Mouse (Mus musculus): Measurements from ENCODE around the gene Gsg1l. TPM values are rescaled to one million over a fixed set of nuclear protein-coding genes. Genes with fewer than 3 reads are reported as not detected.

The Gsg1l gene
- polyA plus RNA-seq, 1 experiment = 0.05 TPM

GRCm38 (mm10) chr7:125838078-125838742 is 244.0 kb downstream of the Gsg1l start:
- TF ChIP-seq CTCF (IDR thresholded peaks at IDR 0.05; ENCODE audit: extremely low read depth, insufficient read depth, insufficient read length, insufficient replicate concordance) (no peak), POLR2A (IDR thresholded peaks at IDR 0.05; ENCODE audit: low read depth, low read length) (no peak)
- 0 out of 2 replicates have a peak, but pooled peaks cover under 1% of the 10 kb centered on the region for H3K36me3 ChIP-seq (ENCODE audit: control insufficient read depth, insufficient read depth, low read length)
- H3K27me3 ChIP-seq (ENCODE audit: control insufficient read depth, insufficient read depth, low read length) = no peaks in the 10 kb centered on the region
- H3K4me3 ChIP-seq (ENCODE audit: extremely low read depth, insufficient read depth, insufficient read length) = no peak overlapping the region
- WGBS = 88% methylated on average over 5 of the region's 5 CpGs
- H3K4me1 ChIP-seq (ENCODE audit: control insufficient read depth, insufficient read depth, insufficient read length) = no peaks in the 10 kb centered on the region
- no peak overlapping the region for H3K27ac ChIP-seq (ENCODE audit: insufficient read depth, low read length)
- DNase-seq (ENCODE audit: low read depth in 1 of 2, low spot score in 2 of 2) = no peak

GRCm38 (mm10) chr7:125833471-125833870 is 248.7 kb downstream of the Gsg1l start:
- TF ChIP-seq CTCF (IDR thresholded peaks at IDR 0.05; ENCODE audit: extremely low read depth, insufficient read depth, insufficient read length, insufficient replicate concordance) (no peak), POLR2A (IDR thresholded peaks at IDR 0.05; ENCODE audit: low read depth, low read length) (no peak)
- Histone ChIP-seq H3K4me1 (ENCODE audit: control insufficient read depth, insufficient read depth, insufficient read length) (no peaks in the 10 kb centered on the region), H3K27me3 (ENCODE audit: control insufficient read depth, insufficient read depth, low read length) (no peaks in the 10 kb centered on the region), H3K4me3 (ENCODE audit: extremely low read depth, insufficient read depth, insufficient read length) (no peak overlapping the region), H3K27ac (ENCODE audit: insufficient read depth, low read length) (no peak overlapping the region), H3K36me3 (ENCODE audit: control insufficient read depth, insufficient read depth, low read length) (no peaks in the 10 kb centered on the region)
- no peak for DNase-seq (ENCODE audit: low read depth in 1 of 2, low spot score in 2 of 2)
- WGBS = 89% methylated on average over 2 of the region's 2 CpGs

- Histone ChIP-seq H3K4me1 (ENCODE audit: control insufficient read depth, insufficient read depth, insufficient read length) (no peaks in the 10 kb centered on the region), H3K27ac (ENCODE audit: insufficient read depth, low read length) (no peak overlapping the region), H3K4me3 (ENCODE audit: extremely low read depth, insufficient read depth, insufficient read length) (no peak overlapping the region), H3K27me3 (ENCODE audit: control insufficient read depth, insufficient read depth, low read length) (no peaks in the 10 kb centered on the region), H3K36me3 (ENCODE audit: control insufficient read depth, insufficient read depth, low read length) (no peaks in the 10 kb centered on the region)
- no peak for DNase-seq (ENCODE audit: low read depth in 1 of 2, low spot score in 2 of 2)
- TF ChIP-seq POLR2A (IDR thresholded peaks at IDR 0.05; ENCODE audit: low read depth, low read length) (no peak), CTCF (IDR thresholded peaks at IDR 0.05; ENCODE audit: extremely low read depth, insufficient read depth, insufficient read length, insufficient replicate concordance) (no peak)
- WGBS = 64% methylated on average over 1 of the region's 1 CpGs
Measured at GRCm38 (mm10) chr7:125832767-125833166, 249.4 kb downstream of the Gsg1l start.

- TF ChIP-seq CTCF (IDR thresholded peaks at IDR 0.05; ENCODE audit: extremely low read depth, insufficient read depth, insufficient read length, insufficient replicate concordance) = no peak
- TF ChIP-seq POLR2A (IDR thresholded peaks at IDR 0.05; ENCODE audit: low read depth, low read length) = no peak
Measured at GRCm38 (mm10) chr7:125829121-125829666, 253.0 kb downstream of the Gsg1l start.

GRCm38 (mm10) chr7:125828561-125828960 is 253.7 kb downstream of the Gsg1l start:
- TF ChIP-seq POLR2A (IDR thresholded peaks at IDR 0.05; ENCODE audit: low read depth, low read length) (no peak), CTCF (IDR thresholded peaks at IDR 0.05; ENCODE audit: extremely low read depth, insufficient read depth, insufficient read length, insufficient replicate concordance) (no peak)
- no peak overlapping the region for H3K27ac ChIP-seq (ENCODE audit: insufficient read depth, low read length)
- no peaks in the 10 kb centered on the region for H3K27me3 ChIP-seq (ENCODE audit: control insufficient read depth, insufficient read depth, low read length)
- H3K4me3 ChIP-seq (ENCODE audit: extremely low read depth, insufficient read depth, insufficient read length) = no peak overlapping the region
- DNase-seq (ENCODE audit: low read depth in 1 of 2, low spot score in 2 of 2) = no peak
- 88% methylated on average over 5 of the region's 5 CpGs for WGBS
- H3K36me3 ChIP-seq (ENCODE audit: control insufficient read depth, insufficient read depth, low read length) = no peaks in the 10 kb centered on the region
- no peaks in the 10 kb centered on the region for H3K4me1 ChIP-seq (ENCODE audit: control insufficient read depth, insufficient read depth, insufficient read length)

More at GRCm38 (mm10) chr7:125829121-125829666, 253.0 kb downstream of the Gsg1l start:
- no peaks in the 10 kb centered on the region for H3K4me1 ChIP-seq (ENCODE audit: control insufficient read depth, insufficient read depth, insufficient read length)
- H3K27me3 ChIP-seq (ENCODE audit: control insufficient read depth, insufficient read depth, low read length) = no peaks in the 10 kb centered on the region
- no peak for DNase-seq (ENCODE audit: low read depth in 1 of 2, low spot score in 2 of 2)
- H3K27ac ChIP-seq (ENCODE audit: insufficient read depth, low read length) = no peak overlapping the region
- 87% methylated on average over 3 of the region's 3 CpGs for WGBS
- H3K4me3 ChIP-seq (ENCODE audit: extremely low read depth, insufficient read depth, insufficient read length) = no peak overlapping the region
- H3K36me3 ChIP-seq (ENCODE audit: control insufficient read depth, insufficient read depth, low read length) = no peaks in the 10 kb centered on the region

Other genes starting within 250 kb of the Gsg1l start
- 235 and 293 TPM in 2 replicates for gene Xpo6, start 118.1 kb upstream of the Gsg1l start, polyA plus RNA-seq (2012; rRNA removed)
- gene Sbk1, start 190.2 kb upstream of the Gsg1l start, polyA plus RNA-seq (2012; rRNA removed) = 73.4 and 99.1 TPM in 2 replicates